Mouse (Mus musculus): ENCODE results near the gene Map4k4.
A peak's percentile ranks its signal among the peaks of the same experiment; 100 is the strongest.

DNA sequence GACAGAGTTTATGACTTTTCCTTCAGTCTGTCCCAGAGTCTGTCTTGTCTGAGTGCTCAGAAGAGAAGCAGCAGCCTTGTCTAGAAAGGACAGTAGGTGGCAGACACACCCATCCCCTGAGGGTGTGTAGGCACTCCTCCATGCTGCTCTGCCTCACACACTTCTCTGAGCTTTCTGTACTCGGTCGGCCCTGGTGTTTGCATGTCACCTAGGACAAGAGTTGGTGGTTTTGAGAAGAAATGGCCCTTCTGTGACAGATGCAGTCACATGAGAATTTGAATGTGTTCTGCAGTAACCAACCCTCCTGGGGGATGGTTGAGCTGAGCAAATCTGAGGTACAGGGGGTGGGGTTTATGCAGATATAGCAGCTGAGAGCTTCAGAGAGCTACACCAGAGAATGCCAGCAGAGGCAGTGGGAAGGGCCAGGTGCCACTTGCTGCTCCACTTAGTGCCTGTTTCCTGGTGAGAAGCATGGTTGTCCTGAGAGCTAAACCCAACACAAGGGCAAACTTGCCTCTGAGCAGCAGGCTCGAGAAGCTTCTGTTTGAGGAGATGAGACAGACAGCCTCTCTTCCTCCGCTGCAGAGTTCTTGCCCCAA is 101.5 kb downstream of the Map4k4 start:
- no peak for TF ChIP-seq POLR2A (IDR thresholded peaks at IDR 0.05; ENCODE audit: borderline replicate concordance, insufficient read depth, low read length)
- TF ChIP-seq CTCF (IDR thresholded peaks at IDR 0.05; ENCODE audit: borderline replicate concordance, insufficient read depth, low read depth, low read length): peak; percentile 1; the same call in 1 of the 2 replicates
